In the genomic region with DNA sequence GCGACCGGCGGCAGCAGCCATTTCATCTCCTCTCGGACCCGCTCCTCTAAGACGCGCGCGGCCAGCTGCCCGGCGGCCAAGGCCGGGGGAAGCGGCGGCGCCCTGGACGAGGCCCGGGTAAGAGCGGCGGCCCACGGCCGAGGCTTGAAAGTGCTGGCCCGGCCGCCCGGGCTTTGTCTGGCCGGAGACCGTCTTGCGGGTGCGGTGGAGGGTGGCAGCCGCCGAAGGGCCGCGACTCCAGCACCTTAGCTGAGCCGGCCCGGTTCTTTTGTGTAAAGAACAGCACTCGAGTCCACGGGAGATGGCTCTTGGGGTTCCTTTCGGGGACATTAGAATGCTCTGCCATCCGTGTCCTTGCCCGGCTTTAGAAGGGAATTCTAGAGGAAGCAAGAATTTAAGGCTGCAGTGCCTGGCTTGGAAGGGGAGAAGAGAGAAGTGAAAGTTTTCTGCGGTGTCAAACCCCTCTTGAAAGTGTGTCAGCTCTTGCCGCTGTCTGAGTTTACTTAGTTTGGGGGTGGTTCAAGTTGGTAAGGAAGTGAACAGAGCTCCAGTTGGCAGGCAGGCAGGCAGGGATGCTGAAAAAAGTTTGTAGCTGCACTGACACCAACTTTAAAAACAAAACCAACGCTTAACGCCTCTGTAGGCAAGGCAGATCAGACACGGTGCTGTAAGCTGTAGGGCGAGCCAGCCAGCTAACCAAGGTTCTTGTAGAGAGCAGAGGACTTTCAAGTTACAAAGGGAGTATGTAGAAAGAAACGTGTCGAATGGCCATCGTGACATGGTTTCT, we compare ENCODE assay signal across 8 mouse cellular contexts. TPM values are rescaled to one million over a fixed set of nuclear protein-coding genes. Genes with fewer than 3 reads are reported as not detected.
DNase-seq lines count a peak whose midpoint lies in the region; ATAC-seq and TF ChIP-seq lines count a peak whose summit lies in the region.

No protein-coding gene starts in this region.

- TF ChIP-seq CTCF in forebrain, postnatal 0 days (IDR thresholded peaks at IDR 0.05; ENCODE audit: low read depth) = no peak

- peaks cover 6% of the 10 kb centered on the region; the same call in 1 of the 2 replicates for H3K4me1 ChIP-seq in forebrain, postnatal 0 days (ENCODE audit: insufficient read depth)
- peaks cover 5% of the 10 kb centered on the region for H3K4me1 ChIP-seq in lung, embryonic 16.5 days (replicated peaks; ENCODE audit: control insufficient read depth, insufficient read depth, low read length)

- WGBS in forebrain, postnatal 0 days = 2% methylated on average over 48 of the region's 48 CpGs
- WGBS in lung, embryonic 16.5 days = 0% methylated on average over 43 of the region's 48 CpGs

- no peaks in the 10 kb centered on the region for H3K9me3 ChIP-seq in forebrain, postnatal 0 days (ENCODE audit: low read length)
- H3K9me3 ChIP-seq in lung, embryonic 16.5 days (ENCODE audit: control insufficient read depth, low read length) = no peaks in the 10 kb centered on the region

- no peaks in the 10 kb centered on the region for H3K27me3 ChIP-seq in forebrain, postnatal 0 days (ENCODE audit: insufficient read depth, low read length)
- H3K27me3 ChIP-seq in lung, embryonic 16.5 days (ENCODE audit: control insufficient read depth, insufficient read depth, low read depth, low read length) = no peaks in the 10 kb centered on the region

- ATAC-seq in forebrain, postnatal 0 days = peak; percentile 38
- ATAC-seq in lung, embryonic 16.5 days (ENCODE audit: low read depth) = peak; percentile 64

- peak overlapping the region; percentile 71 for H3K4me2 ChIP-seq in forebrain, postnatal 0 days (ENCODE audit: low read depth)
- peak overlapping the region; percentile 76 for H3K4me2 ChIP-seq in lung, embryonic 16.5 days (ENCODE audit: low read depth, low read length)

- H3K4me3 ChIP-seq in forebrain, postnatal 0 days (ENCODE audit: low read depth, low read length) = peak overlapping the region; percentile 96
- H3K4me3 ChIP-seq in lung, embryonic 16.5 days (ENCODE audit: low read length) = peak overlapping the region; percentile 88

- H3K36me3 ChIP-seq in forebrain, postnatal 0 days (ENCODE audit: insufficient read depth) = no peaks in the 10 kb centered on the region
- no peaks in the 10 kb centered on the region for H3K36me3 ChIP-seq in lung, embryonic 16.5 days (ENCODE audit: control insufficient read depth, insufficient read depth, low read length)

- peak overlapping the region; percentile 98 for H3K27ac ChIP-seq in forebrain, postnatal 0 days (ENCODE audit: low read depth, low read length)
- H3K27ac ChIP-seq in lung, embryonic 16.5 days (ENCODE audit: low read length) = peak overlapping the region; percentile 88

- DNase-seq in ES-CJ7 (ENCODE audit: low read depth, low spot score) = peak; percentile 46
- peak; percentile 63 for DNase-seq in c-Kit-positive CD71-positive TER-119-positive erythroid progenitor cells, embryonic 14.5 days (ENCODE audit: low spot score)
- peak; percentile 51 for DNase-seq in forebrain, postnatal 0 days
- peak; percentile 60 for DNase-seq in heart, postnatal 4 days
- peak; percentile 15 to 37 for DNase-seq in layer of hippocampus, adult 8-10 months (ENCODE audit: low spot score in 2 of 2)
- DNase-seq in ovary, adult 18-20 months (ENCODE audit: low spot score) = peak; percentile 27
- DNase-seq in thymus, postnatal 10 days (ENCODE audit: low spot score in 2 of 2) = peak; percentile 53 to 59

- H3K9ac ChIP-seq in forebrain, postnatal 0 days = peak overlapping the region; percentile 96
- H3K9ac ChIP-seq in lung, embryonic 16.5 days (ENCODE audit: low read length) = peak overlapping the region; percentile 100

RNA-seq across cellular contexts. Expression of a gene that starts 0.8 kb away (rescaled TPM):
- 23.7 and 31.1 TPM in 2 replicates for total RNA-seq in forebrain, postnatal 0 days (2014; rRNA removed)
- polyA plus RNA-seq in forebrain, postnatal 0 days (2015; fragmentation: Nextera tagmentation; extraction: Ambion mirVana) = 5.0 and 6.6 TPM in 2 replicates
- total RNA-seq in heart, postnatal 4 days (2021) = 10 to 100 TPM; 28.2 to 32.2 TPM
- total RNA-seq in layer of hippocampus, adult 8-10 months (2022) = 10 to 100 TPM; 28.7 to 38.4 (median 35.1) TPM
- polyA plus RNA-seq in lung, embryonic 16.5 days (2015; fragmentation: Nextera tagmentation; extraction: Ambion mirVana) = 7.7 and 8.4 TPM in 2 replicates

RNA-seq across cellular contexts. Expression of a gene that starts 10.5 kb away (rescaled TPM):
- 28.5 and 29.0 TPM in 2 replicates for total RNA-seq in forebrain, postnatal 0 days (2014; rRNA removed)
- polyA plus RNA-seq in forebrain, postnatal 0 days (2015; fragmentation: Nextera tagmentation; extraction: Ambion mirVana) = 21.4 and 34.9 TPM in 2 replicates
- 10 to 100 TPM; 44.9 to 49.0 TPM for total RNA-seq in heart, postnatal 4 days (2021)
- total RNA-seq in layer of hippocampus, adult 8-10 months (2022) = 10 to 100 TPM; 41.5 to 56.2 (median 49.6) TPM
- polyA plus RNA-seq in lung, embryonic 16.5 days (2015; fragmentation: Nextera tagmentation; extraction: Ambion mirVana) = 24.7 and 25.4 TPM in 2 replicates

RNA-seq across cellular contexts. Expression of a gene that starts 43.8 kb away (rescaled TPM):
- 1.1 and 3.4 TPM in 2 replicates for total RNA-seq in forebrain, postnatal 0 days (2014; rRNA removed)
- polyA plus RNA-seq in forebrain, postnatal 0 days (2015; fragmentation: Nextera tagmentation; extraction: Ambion mirVana) = 0.49 and 1.3 TPM in 2 replicates
- total RNA-seq in heart, postnatal 4 days (2021) = 1 to 10 TPM; 1.3 to 1.6 TPM
- total RNA-seq in layer of hippocampus, adult 8-10 months (2022) = 1 to 10 TPM in 1 of 4 experiments, under 1 TPM in 3; 0.74 to 2.0 (median 0.79) TPM
- 1.8 and 2.3 TPM in 2 replicates for polyA plus RNA-seq in lung, embryonic 16.5 days (2015; fragmentation: Nextera tagmentation; extraction: Ambion mirVana)

Comparison
In these comparisons a context has a peak if more than half of its experiments do, and no peak if none do; other contexts are left out.
1. Peak in every context shown above with its lines: DNase-seq, ATAC-seq, H3K4me3 ChIP-seq and H3K27ac ChIP-seq.